Mouse (Mus musculus) midbrain, embryonic 11.5 days (tissue): Measurements from ENCODE around the gene Far1. TPM values are rescaled to one million over a fixed set of nuclear protein-coding genes. Genes with fewer than 3 reads are reported as not detected.
A peak's percentile ranks its signal among the peaks of the same experiment; 100 is the strongest.

ENCODE experiments used
- ATAC-seq: fragments of 200-750 bp; cut with Nextera tagmentation; 2 replicates; pipeline ENCODE4 v1.8.0; 2017; ENCODE audit warnings: moderate TSS enrichment, moderate library complexity; ENCODE audit not compliant: low FRiP score
- DNase-seq: peaks from one replicate; pipeline ENCODE4 v3.0.0; 2015; ENCODE audit warnings: low spot score; ENCODE audit errors: missing footprints
- H3K27ac ChIP-seq: fragments of 300-500 bp; sonication (generic); 2 replicates; pipeline ENCODE4 v1.5.1; 2014; ENCODE audit warnings: low read depth, low read length
- H3K27me3 ChIP-seq: fragments of 300-500 bp; sonication (generic); 2 replicates; pipeline ENCODE4 v1.6.1; 2014; ENCODE audit warnings: mild to moderate bottlenecking, low read length, moderate library complexity, mixed read lengths; ENCODE audit not compliant: control insufficient read depth, insufficient read depth
- H3K36me3 ChIP-seq: fragments of 300-500 bp; sonication (generic); 2 replicates; pipeline ENCODE4 v1.6.1; 2014; ENCODE audit warnings: mild to moderate bottlenecking, low read length, moderate library complexity, mixed read lengths; ENCODE audit not compliant: control insufficient read depth, insufficient read depth
- H3K4me1 ChIP-seq: fragments of 300-500 bp; sonication (generic); 2 replicates; pipeline ENCODE4 v1.6.1; 2014; ENCODE audit warnings: low read length; ENCODE audit not compliant: control insufficient read depth, insufficient read depth
- H3K4me2 ChIP-seq: fragments of 300-500 bp; sonication (generic); 2 replicates; pipeline ENCODE4 v1.6.1; 2014; ENCODE audit warnings: mild to moderate bottlenecking, moderate library complexity
- H3K4me3 ChIP-seq: fragments of 300-500 bp; sonication (generic); 2 replicates; pipeline ENCODE4 v1.5.1; 2014; ENCODE audit warnings: low read depth, low read length
- H3K9ac ChIP-seq: fragments of 300-500 bp; sonication (generic); 2 replicates; pipeline ENCODE4 v1.6.1; 2014; ENCODE audit warnings: low read length
- H3K9me3 ChIP-seq: fragments of 300-500 bp; sonication (generic); 2 replicates; pipeline ENCODE4 v1.6.1; 2016; ENCODE audit warnings: low read length; ENCODE audit not compliant: control insufficient read depth
- WGBS: fragments of 180-500 bp; shearing (Covaris S2); extraction: QIAGEN DNeasy Blood & Tissue Kit; methylation state at CpG from one replicate; pipeline ENCODE4 v1.1.7; 2014; 5-methylcytosine and 5-hydroxymethylcytosine counted together
- polyA plus RNA-seq: library from polyadenylated mRNA; unstranded; fragments of >200 nt; fragmentation: Nextera tagmentation; extraction: Ambion mirVana; gene quantifications from 2 replicates; pipeline ENCODE4 v1.2.1, GENCODE M21; 2014

Far1 gene
- polyA plus RNA-seq, 1 experiment from 2014 or later = 91.5 TPM

GRCm38 (mm10) chr7:113505516-113506045 is 8.1 kb upstream of the Far1 start:
- Histone ChIP-seq H3K4me2 (no peak overlapping the region), H3K27ac (no peak overlapping the region), H3K36me3 (no peaks in the 10 kb centered on the region), H3K9me3 (no peaks in the 10 kb centered on the region), H3K4me3 (no peak overlapping the region), H3K4me1 (no peaks in the 10 kb centered on the region), H3K27me3 (no peaks in the 10 kb centered on the region), H3K9ac (no peak overlapping the region)
- DNase-seq = no peak
- WGBS = 87% methylated on average over 4 of the region's 4 CpGs
- no peak for ATAC-seq

DNA sequence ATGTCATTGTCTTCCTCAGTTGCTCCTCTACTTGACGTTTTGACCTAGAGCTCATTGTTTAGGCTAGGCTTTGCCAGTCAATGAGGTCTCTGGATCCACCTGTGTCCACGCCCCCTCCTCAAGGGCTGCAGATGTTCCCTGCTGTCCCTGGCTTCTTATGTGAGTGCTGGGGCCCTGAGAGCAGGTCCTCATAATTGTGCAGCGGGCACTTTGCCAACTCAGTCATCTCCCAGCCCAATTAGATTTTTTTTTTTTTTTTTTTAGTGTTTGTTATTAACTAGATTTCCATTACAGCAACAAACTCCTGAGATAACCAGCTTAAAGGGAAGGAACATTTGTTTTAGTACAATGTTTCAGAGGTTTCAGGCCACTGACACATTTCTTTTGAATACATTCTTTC is 5.8 kb upstream of the Far1 start:
- H3K4me1 ChIP-seq = peaks cover 3% of the 10 kb centered on the region; the same call in 1 of the 2 replicates
- WGBS = 57% methylated on average over 3 of the region's 3 CpGs

DNA sequence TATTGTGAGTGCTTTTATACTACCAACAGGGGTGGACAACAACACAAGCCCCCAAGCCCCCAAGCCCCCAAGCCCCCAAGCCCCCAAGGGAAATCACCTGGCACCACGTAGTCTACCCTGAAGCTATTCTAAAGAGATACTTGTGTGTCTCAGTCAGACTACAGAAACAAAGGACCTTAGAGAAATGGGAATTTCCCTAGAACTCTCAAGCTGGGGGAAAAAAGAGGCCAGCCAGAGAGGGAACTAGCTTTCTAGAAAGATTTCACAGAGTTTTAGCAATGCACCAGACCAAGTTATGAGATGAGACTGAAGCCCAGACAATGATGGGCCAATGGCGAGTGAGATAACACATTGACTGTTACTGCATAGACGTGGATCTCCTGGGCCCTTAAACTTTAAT is 2.2 kb upstream of the Far1 start:
- Histone ChIP-seq H3K36me3 (no peaks in the 10 kb centered on the region), H3K9ac (no peak overlapping the region), H3K4me3 (no peak overlapping the region), H3K9me3 (no peaks in the 10 kb centered on the region), H3K27me3 (no peaks in the 10 kb centered on the region), H3K27ac (no peak overlapping the region), H3K4me1 (peaks cover 12% of the 10 kb centered on the region; the same call in 1 of the 2 replicates), H3K4me2 (no peak overlapping the region)
- DNase-seq (no peak), ATAC-seq (no peak)
- 75% methylated on average over 3 of the region's 3 CpGs for whole genome bisulfite sequencing

More for the DNA sequence above, 5.8 kb upstream of the Far1 start:
- Histone ChIP-seq H3K4me3 (no peak overlapping the region), H3K9ac (no peak overlapping the region), H3K27me3 (no peaks in the 10 kb centered on the region), H3K4me2 (no peak overlapping the region), H3K27ac (no peak overlapping the region), H3K9me3 (no peaks in the 10 kb centered on the region), H3K36me3 (no peaks in the 10 kb centered on the region)
- no peak for ATAC-seq
- DNase-seq = no peak

GRCm38 (mm10) chr7:113512527-113513285 is 928 bp upstream of the Far1 start:
- no peak overlapping the region; the same call in 1 of the 2 replicates for H3K27ac ChIP-seq
- 18% methylated on average over 20 of the region's 20 CpGs for WGBS
- peak overlapping the region; percentile 61 for H3K9ac ChIP-seq

DNA sequence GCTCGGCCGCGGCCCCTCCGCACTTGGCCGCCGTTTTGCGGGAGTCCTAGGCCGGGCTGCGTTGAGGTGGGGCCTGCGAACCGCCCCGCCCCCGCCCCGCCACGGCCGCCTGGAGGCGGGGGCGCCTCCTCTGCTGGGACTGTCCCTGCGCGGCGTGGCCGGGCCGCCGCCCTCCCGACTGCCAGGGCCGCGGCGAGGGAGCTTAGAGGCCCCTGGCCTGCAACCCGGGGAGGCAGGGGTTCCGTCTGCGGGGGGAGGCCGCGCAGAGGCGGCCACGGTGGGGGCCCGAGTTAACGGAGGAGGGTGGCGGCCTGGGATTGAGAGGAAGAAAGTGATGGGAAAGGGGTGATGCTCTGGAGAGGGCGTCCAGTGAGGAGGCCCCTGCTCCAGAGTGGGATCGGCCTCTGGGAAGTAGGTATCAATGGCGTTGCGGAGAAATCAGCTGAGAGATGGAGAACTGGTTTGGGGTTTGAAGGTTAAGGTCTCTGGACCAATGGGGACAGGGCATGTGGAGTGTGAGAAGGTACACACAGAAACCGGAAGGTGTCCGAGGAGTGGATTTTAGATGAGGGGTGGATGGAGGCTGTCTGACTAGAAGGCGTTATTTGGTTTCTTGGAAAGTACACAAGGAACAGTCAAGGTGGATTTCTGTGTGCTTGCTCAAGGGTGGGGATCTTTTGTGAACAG is 472 bp downstream of the Far1 start:
- peak overlapping the region; percentile 77 for H3K4me3 ChIP-seq
- H3K4me1 ChIP-seq = peaks cover 12% of the 10 kb centered on the region; the same call in 1 of the 2 replicates
- H3K9me3 ChIP-seq = no peaks in the 10 kb centered on the region
- no peaks in the 10 kb centered on the region for H3K36me3 ChIP-seq
- DNase-seq (peak; percentile 91), ATAC-seq (peak; percentile 77)
- peak overlapping the region; percentile 83 for H3K9ac ChIP-seq
- 2% methylated on average over 43 of the region's 45 CpGs for WGBS
- H3K4me2 ChIP-seq = peak overlapping the region; percentile 66
- H3K27me3 ChIP-seq = no peaks in the 10 kb centered on the region
- H3K27ac ChIP-seq = peak overlapping the region; percentile 87

More at GRCm38 (mm10) chr7:113512527-113513285, 928 bp upstream of the Far1 start:
- DNase-seq (peak; percentile 86), ATAC-seq (no peak)
- H3K4me1 ChIP-seq = peaks cover 12% of the 10 kb centered on the region; the same call in 1 of the 2 replicates
- no peaks in the 10 kb centered on the region for H3K36me3 ChIP-seq
- H3K9me3 ChIP-seq = no peaks in the 10 kb centered on the region
- H3K4me2 ChIP-seq = peak overlapping the region; percentile 66
- no peaks in the 10 kb centered on the region for H3K27me3 ChIP-seq
- H3K4me3 ChIP-seq = peak overlapping the region; percentile 77

GRCm38 (mm10) chr7:113515831-113516230 is 2.2 kb downstream of the Far1 start:
- Histone ChIP-seq H3K36me3 (no peaks in the 10 kb centered on the region), H3K27ac (no peak overlapping the region), H3K9ac (no peak overlapping the region), H3K9me3 (no peaks in the 10 kb centered on the region), H3K27me3 (no peaks in the 10 kb centered on the region), H3K4me3 (no peak overlapping the region), H3K4me1 (peaks cover 12% of the 10 kb centered on the region; the same call in 1 of the 2 replicates), H3K4me2 (no peak overlapping the region)
- 80% methylated on average over 4 of the region's 4 CpGs for WGBS
- ATAC-seq (no peak), DNase-seq (no peak)

DNA sequence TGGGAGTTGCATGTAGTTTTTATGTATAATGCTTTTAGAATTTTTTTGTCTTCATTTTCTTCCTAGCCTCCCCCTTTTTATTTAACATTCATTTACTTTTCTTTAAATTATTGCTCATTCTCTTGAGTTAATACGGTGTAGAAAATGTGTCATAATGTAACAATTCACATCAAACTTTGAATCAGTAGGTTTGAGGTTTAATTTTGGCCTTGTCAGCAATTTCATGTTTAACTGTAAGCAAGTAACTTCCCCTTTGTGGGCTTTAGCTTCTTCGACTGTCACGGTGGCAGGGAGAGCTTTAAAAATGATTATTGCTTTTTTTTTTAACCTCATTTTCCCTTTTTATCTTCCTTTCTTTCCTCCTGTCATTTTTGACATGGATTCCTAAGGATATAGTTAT is 4.8 kb downstream of the Far1 start:
- no peak overlapping the region for H3K9ac ChIP-seq
- DNase-seq = no peak
- no peak overlapping the region for H3K4me3 ChIP-seq
- peaks cover 9% of the 10 kb centered on the region; the same call in 1 of the 2 replicates for H3K4me1 ChIP-seq
- no peak for ATAC-seq
- H3K36me3 ChIP-seq = no peaks in the 10 kb centered on the region
- H3K9me3 ChIP-seq = no peaks in the 10 kb centered on the region
- WGBS = 87% methylated on average over 3 of the region's 3 CpGs
- no peak overlapping the region for H3K27ac ChIP-seq
- no peak overlapping the region for H3K4me2 ChIP-seq
- H3K27me3 ChIP-seq = no peaks in the 10 kb centered on the region

DNA sequence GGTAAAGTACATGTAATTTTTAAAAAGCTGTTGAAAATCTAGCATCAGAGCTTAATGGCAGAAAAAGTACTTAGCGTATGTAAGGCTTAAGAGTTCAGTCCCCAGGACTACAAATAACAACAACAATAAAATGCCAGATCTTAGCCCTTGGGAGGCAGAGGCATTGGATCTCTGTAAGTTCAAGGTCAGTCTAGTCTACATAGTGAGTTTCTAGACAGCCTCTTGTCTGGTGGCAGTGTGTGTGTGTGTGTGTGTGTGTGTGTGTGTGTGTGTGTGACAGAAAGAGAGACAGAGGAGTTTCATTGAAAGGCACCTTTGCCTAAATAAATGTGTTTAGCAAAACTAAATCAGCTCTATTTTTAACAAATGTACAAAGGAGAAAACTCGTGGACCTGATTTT is 5.3 kb downstream of the Far1 start:
- Histone ChIP-seq H3K9me3 (no peaks in the 10 kb centered on the region), H3K4me1 (peaks cover 9% of the 10 kb centered on the region; the same call in 1 of the 2 replicates), H3K9ac (no peak overlapping the region), H3K4me2 (no peak overlapping the region), H3K27ac (no peak overlapping the region), H3K4me3 (no peak overlapping the region), H3K27me3 (no peaks in the 10 kb centered on the region), H3K36me3 (no peaks in the 10 kb centered on the region)
- no peak for ATAC-seq
- WGBS = 94% methylated on average over 2 of the region's 2 CpGs
- no peak for DNase-seq

DNA sequence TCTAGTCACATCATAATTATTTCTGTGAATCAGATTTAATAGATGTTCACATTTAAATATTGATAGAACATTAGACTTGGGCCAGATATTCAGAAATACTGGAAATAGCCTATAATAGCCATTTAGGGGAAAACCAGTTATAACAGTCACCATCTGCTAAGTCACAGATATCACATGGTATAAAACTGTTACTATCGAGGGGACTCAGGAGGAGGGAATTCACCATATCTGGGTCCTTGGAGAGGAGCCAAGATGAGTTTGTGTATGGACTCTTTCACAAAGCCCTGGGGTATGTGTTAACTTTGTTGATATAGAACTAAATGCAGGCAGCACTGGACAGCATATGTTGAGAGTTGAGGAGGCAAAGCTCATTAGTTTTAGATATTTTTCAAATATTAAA is 29.5 kb downstream of the Far1 start:
- ATAC-seq = no peak
- no peak overlapping the region for H3K27ac ChIP-seq
- no peaks in the 10 kb centered on the region for H3K9me3 ChIP-seq
- no peaks in the 10 kb centered on the region for H3K4me1 ChIP-seq
- H3K4me2 ChIP-seq = no peak overlapping the region
- DNase-seq = no peak
- no peak overlapping the region for H3K9ac ChIP-seq
- H3K4me3 ChIP-seq = no peak overlapping the region
- WGBS = 97% methylated on average over 1 of the region's 1 CpGs
- H3K27me3 ChIP-seq = no peaks in the 10 kb centered on the region
- no peaks in the 10 kb centered on the region for H3K36me3 ChIP-seq
